24 mouse cellular contexts compared by ENCODE assay signal in genomic region chr5:43974166-43974565, GRCm38 (mm10). TPM values are rescaled to one million over a fixed set of nuclear protein-coding genes. Genes with fewer than 3 reads are reported as not detected.
"Had no signal": no experiment of that assay in that cellular context is flagged by ENCODE, and none has a peak within 500 bp of the region (broad histone marks: within the 10 kb centered on the region; RNA-seq: fewer than 3 reads in every experiment).

No protein-coding gene starts in this region.

- H3K36me3 ChIP-seq: heart, embryonic 13.5 days; heart, embryonic 15.5 days; hindbrain, embryonic 13.5 days; hindbrain, embryonic 15.5 days; limb, embryonic 12.5 days; liver, embryonic 12.5 days had no signal

- H3K9me3 ChIP-seq: heart, embryonic 13.5 days; heart, embryonic 15.5 days; hindbrain, embryonic 13.5 days; hindbrain, embryonic 15.5 days; limb, embryonic 12.5 days; liver, embryonic 12.5 days had no signal

- ATAC-seq: hindbrain, postnatal 0 days; intestine, embryonic 16.5 days; liver, embryonic 12.5 days had no signal

- H3K27ac ChIP-seq: heart, adult 2 months; heart, embryonic 13.5 days; heart, embryonic 15.5 days; hindbrain, embryonic 13.5 days; hindbrain, embryonic 15.5 days; hindbrain, postnatal 0 days; layer of hippocampus, adult 2 months; left cerebral cortex, adult 2 months; limb, embryonic 12.5 days; liver, embryonic 12.5 days had no signal

- H3K4me3 ChIP-seq: heart, adult 2 months; heart, embryonic 13.5 days; heart, embryonic 15.5 days; hindbrain, embryonic 13.5 days; hindbrain, embryonic 15.5 days; layer of hippocampus, adult 2 months; left cerebral cortex, adult 2 months; limb, embryonic 12.5 days; liver, embryonic 12.5 days had no signal

- DNase-seq: gastrocnemius, postnatal 14 days; gastrocnemius, postnatal 36 days; heart, adult 2 months; heart, postnatal 14 days; heart, postnatal 36 days; kidney, adult 18-20 months; kidney, adult 8-10 months; kidney, postnatal 10 days; kidney, postnatal 25 days; kidney, postnatal 4 days; left cerebral cortex, postnatal 4 days had no signal

- H3K9ac ChIP-seq: heart, embryonic 13.5 days; heart, embryonic 15.5 days; hindbrain, embryonic 13.5 days; hindbrain, embryonic 15.5 days; limb, embryonic 12.5 days; liver, embryonic 12.5 days had no signal

- H3K4me1 ChIP-seq: heart, embryonic 15.5 days; hindbrain, embryonic 13.5 days; hindbrain, embryonic 15.5 days; limb, embryonic 12.5 days; liver, embryonic 12.5 days had no signal

- H3K27me3 ChIP-seq: heart, embryonic 13.5 days; heart, embryonic 15.5 days; hindbrain, embryonic 13.5 days; hindbrain, embryonic 15.5 days; limb, embryonic 12.5 days; liver, embryonic 12.5 days had no signal

- H3K4me2 ChIP-seq: heart, embryonic 11.5 days; heart, embryonic 13.5 days; heart, embryonic 15.5 days; hindbrain, embryonic 13.5 days; hindbrain, embryonic 15.5 days; limb, embryonic 12.5 days; liver, embryonic 12.5 days had no signal

RNA-seq across cellular contexts. Expression of gene Fgfbp1, which starts 7.4 kb away (rescaled TPM):
- total RNA-seq: gastrocnemius, postnatal 14 days; heart, adult 2 months; heart, postnatal 36 days; hematopoietic stem cell, adult 5-6 weeks; liver, adult 2 months had no signal
- polyA plus RNA-seq: heart, embryonic 11.5 days; liver, adult 2 months; liver, embryonic 12.5 days had no signal
